Mouse (Mus musculus): ENCODE results near the gene Plac1. TPM values are rescaled to one million over a fixed set of nuclear protein-coding genes. Genes with fewer than 3 reads are reported as not detected.

Plac1 gene
- polyA plus RNA-seq, 1 experiment from 2014 or later: 2.9 TPM

- WGBS: 43% methylated on average over 6 of the region's 6 CpGs
- Histone ChIP-seq H3K4me1 (replicated peaks; ENCODE audit: insufficient read depth, low read length) (no peaks in the 10 kb centered on the region), H3K9me3 (replicated peaks; ENCODE audit: low read length) (no peaks in the 10 kb centered on the region), H3K27me3 (ENCODE audit: insufficient read depth, low read length) (no peaks in the 10 kb centered on the region), H3K4me2 (ENCODE audit: low read length) (no peak overlapping the region), H3K9ac (ENCODE audit: low read depth, low read length) (no peak overlapping the region), H3K27ac (0 out of 2 replicates have a peak overlapping the region, but pooled peaks have one; percentile 36), H3K4me3 (replicated peaks; ENCODE audit: low read depth, low read length) (no peak overlapping the region), H3K36me3 (ENCODE audit: insufficient read depth, low read length) (no peaks in the 10 kb centered on the region)
- DNase-seq (ENCODE audit: low spot score): peak; percentile 48
- ATAC-seq (replicated peaks; ENCODE audit: low FRiP score, low read depth): no peak
- no peak for TF ChIP-seq CTCF (IDR thresholded peaks at IDR 0.05; ENCODE audit: low read depth)
Observed at GRCm38 (mm10) chrX:53224353-53224944, 15.5 kb downstream of the Plac1 start.

GRCm38 (mm10) chrX:53220855-53221254 is 19.1 kb downstream of the Plac1 start:
- 88% methylated on average over 9 of the region's 9 CpGs for WGBS
- H3K4me3 ChIP-seq (replicated peaks; ENCODE audit: low read depth, low read length): no peak overlapping the region
- no peak for TF ChIP-seq CTCF (IDR thresholded peaks at IDR 0.05; ENCODE audit: low read depth)
- no peak for ATAC-seq (replicated peaks; ENCODE audit: low FRiP score, low read depth)
- H3K4me2 ChIP-seq (ENCODE audit: low read length): no peak overlapping the region
- H3K4me1 ChIP-seq (replicated peaks; ENCODE audit: insufficient read depth, low read length): no peaks in the 10 kb centered on the region
- no peak overlapping the region for H3K27ac ChIP-seq
- no peak overlapping the region for H3K9ac ChIP-seq (ENCODE audit: low read depth, low read length)
- DNase-seq (ENCODE audit: low spot score): no peak
- H3K27me3 ChIP-seq (ENCODE audit: insufficient read depth, low read length): no peaks in the 10 kb centered on the region
- H3K36me3 ChIP-seq (ENCODE audit: insufficient read depth, low read length): no peaks in the 10 kb centered on the region
- H3K9me3 ChIP-seq (replicated peaks; ENCODE audit: low read length): no peaks in the 10 kb centered on the region

GRCm38 (mm10) chrX:53214557-53215229 is 25.2 kb downstream of the Plac1 start:
- H3K9ac ChIP-seq (ENCODE audit: low read depth, low read length): no peak overlapping the region
- H3K4me3 ChIP-seq (replicated peaks; ENCODE audit: low read depth, low read length): no peak overlapping the region
- no peaks in the 10 kb centered on the region for H3K27me3 ChIP-seq (ENCODE audit: insufficient read depth, low read length)
- ATAC-seq (replicated peaks; ENCODE audit: low FRiP score, low read depth) (no peak), DNase-seq (ENCODE audit: low spot score) (no peak)
- WGBS: 56% methylated on average over 7 of the region's 7 CpGs
- TF ChIP-seq CTCF (IDR thresholded peaks at IDR 0.05; ENCODE audit: low read depth): no peak
- H3K4me1 ChIP-seq (replicated peaks; ENCODE audit: insufficient read depth, low read length): 0 out of 2 replicates have a peak, but pooled peaks cover 6% of the 10 kb centered on the region
- no peak overlapping the region for H3K27ac ChIP-seq
- no peaks in the 10 kb centered on the region for H3K36me3 ChIP-seq (ENCODE audit: insufficient read depth, low read length)
- no peak overlapping the region for H3K4me2 ChIP-seq (ENCODE audit: low read length)
- no peaks in the 10 kb centered on the region for H3K9me3 ChIP-seq (replicated peaks; ENCODE audit: low read length)

- no peak overlapping the region for H3K4me3 ChIP-seq (replicated peaks; ENCODE audit: low read depth, low read length)
- H3K9ac ChIP-seq (ENCODE audit: low read depth, low read length): no peak overlapping the region
- no peaks in the 10 kb centered on the region for H3K27me3 ChIP-seq (ENCODE audit: insufficient read depth, low read length)
- no peaks in the 10 kb centered on the region for H3K9me3 ChIP-seq (replicated peaks; ENCODE audit: low read length)
- H3K4me2 ChIP-seq (ENCODE audit: low read length): no peak overlapping the region
- peak overlapping the region; percentile 8; the same call in 1 of the 2 replicates for H3K27ac ChIP-seq
- 0 out of 2 replicates have a peak, but pooled peaks cover 6% of the 10 kb centered on the region for H3K4me1 ChIP-seq (replicated peaks; ENCODE audit: insufficient read depth, low read length)
- no peaks in the 10 kb centered on the region for H3K36me3 ChIP-seq (ENCODE audit: insufficient read depth, low read length)
- TF ChIP-seq CTCF (IDR thresholded peaks at IDR 0.05; ENCODE audit: low read depth): no peak
- DNase-seq (ENCODE audit: low spot score) (no peak), ATAC-seq (replicated peaks; ENCODE audit: low FRiP score, low read depth) (no peak)
- 63% methylated on average over 2 of the region's 2 CpGs for WGBS
Observed at GRCm38 (mm10) chrX:53213838-53214237, 26.1 kb downstream of the Plac1 start.

- no peak overlapping the region for H3K9ac ChIP-seq (ENCODE audit: low read depth, low read length)
- no peaks in the 10 kb centered on the region for H3K27me3 ChIP-seq (ENCODE audit: insufficient read depth, low read length)
- no peaks in the 10 kb centered on the region for H3K9me3 ChIP-seq (replicated peaks; ENCODE audit: low read length)
- no peak for TF ChIP-seq CTCF (IDR thresholded peaks at IDR 0.05; ENCODE audit: low read depth)
- DNase-seq (ENCODE audit: low spot score) (no peak), ATAC-seq (replicated peaks; ENCODE audit: low FRiP score, low read depth) (no peak)
- H3K27ac ChIP-seq: peak overlapping the region; percentile 65
- H3K36me3 ChIP-seq (ENCODE audit: insufficient read depth, low read length): no peaks in the 10 kb centered on the region
- whole genome bisulfite sequencing: 53% methylated on average over 9 of the region's 9 CpGs
- H3K4me2 ChIP-seq (ENCODE audit: low read length): no peak overlapping the region
- no peak overlapping the region for H3K4me3 ChIP-seq (replicated peaks; ENCODE audit: low read depth, low read length)
- H3K4me1 ChIP-seq (replicated peaks; ENCODE audit: insufficient read depth, low read length): 0 out of 2 replicates have a peak, but pooled peaks cover 6% of the 10 kb centered on the region
Observed at GRCm38 (mm10) chrX:53212485-53212884, 27.4 kb downstream of the Plac1 start.

- 0 out of 2 replicates have a peak, but pooled peaks have one; percentile 4 for TF ChIP-seq CTCF (IDR thresholded peaks at IDR 0.05; ENCODE audit: low read depth)
- no peaks in the 10 kb centered on the region for H3K36me3 ChIP-seq (ENCODE audit: insufficient read depth, low read length)
- no peaks in the 10 kb centered on the region for H3K9me3 ChIP-seq (replicated peaks; ENCODE audit: low read length)
- no peak overlapping the region for H3K4me2 ChIP-seq (ENCODE audit: low read length)
- H3K9ac ChIP-seq (ENCODE audit: low read depth, low read length): no peak overlapping the region
- DNase-seq (ENCODE audit: low spot score) (peak; percentile 79), ATAC-seq (replicated peaks; ENCODE audit: low FRiP score, low read depth) (peak; percentile 91)
- 0 out of 2 replicates have a peak, but pooled peaks cover 6% of the 10 kb centered on the region for H3K4me1 ChIP-seq (replicated peaks; ENCODE audit: insufficient read depth, low read length)
- peak overlapping the region; percentile 65 for H3K27ac ChIP-seq
- no peaks in the 10 kb centered on the region for H3K27me3 ChIP-seq (ENCODE audit: insufficient read depth, low read length)
- WGBS: 58% methylated on average over 7 of the region's 7 CpGs
- no peak overlapping the region for H3K4me3 ChIP-seq (replicated peaks; ENCODE audit: low read depth, low read length)
Observed at GRCm38 (mm10) chrX:53211756-53212483, 28.0 kb downstream of the Plac1 start.

Data from kidney, postnatal 0 days (tissue).